Mouse (Mus musculus) c-Kit-positive CD71-positive TER-119-positive erythroid progenitor cells, embryonic 14.5 days (primary cell): Measurements from ENCODE around the gene Srpk2.
"Not testable (repeated sequence)": the region's sequence is repeated elsewhere in the genome, so short reads cannot be mapped to it uniquely, and the experiment has no call there.

ENCODE experiments used
- DNase-seq: peaks from one replicate; pipeline ENCODE4 v3.0.0-alpha.2; 2013; ENCODE audit warnings: low spot score

Srpk2 gene

GRCm38 (mm10) chr5:23561227-23561626 lies 123.2 kb downstream of the Srpk2 start:
- no peak for DNase-seq

GRCm38 (mm10) chr5:23560171-23560570 lies 124.2 kb downstream of the Srpk2 start:
- no peak for DNase-seq

GRCm38 (mm10) chr5:23556007-23556770 lies 128.2 kb downstream of the Srpk2 start:
- no peak for DNase-seq

DNA sequence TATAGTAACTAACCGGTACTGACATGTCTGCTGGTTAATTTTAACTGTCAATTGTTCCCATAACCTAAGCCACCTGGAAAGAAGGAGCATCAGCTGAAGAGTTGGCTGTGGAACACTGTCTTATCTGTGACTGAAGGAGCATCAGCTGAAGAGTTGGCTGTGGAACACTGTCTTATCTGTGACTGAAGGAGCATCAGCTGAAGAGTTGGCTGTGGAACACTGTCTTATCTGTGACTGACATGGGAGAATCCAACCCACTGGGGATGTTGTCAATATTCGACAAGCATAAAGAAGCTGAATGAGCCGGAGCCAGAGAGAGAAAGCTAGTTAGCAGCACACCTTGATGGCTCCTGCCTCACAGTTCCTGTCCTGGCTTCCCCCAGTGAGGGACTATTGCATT lies 131.1 kb downstream of the Srpk2 start:
- not testable (repeated sequence) for DNase-seq

- no peak for DNase-seq
These were observed 132.7 kb downstream of the Srpk2 start for GRCm38 (mm10) chr5:23551687-23552086.

DNA sequence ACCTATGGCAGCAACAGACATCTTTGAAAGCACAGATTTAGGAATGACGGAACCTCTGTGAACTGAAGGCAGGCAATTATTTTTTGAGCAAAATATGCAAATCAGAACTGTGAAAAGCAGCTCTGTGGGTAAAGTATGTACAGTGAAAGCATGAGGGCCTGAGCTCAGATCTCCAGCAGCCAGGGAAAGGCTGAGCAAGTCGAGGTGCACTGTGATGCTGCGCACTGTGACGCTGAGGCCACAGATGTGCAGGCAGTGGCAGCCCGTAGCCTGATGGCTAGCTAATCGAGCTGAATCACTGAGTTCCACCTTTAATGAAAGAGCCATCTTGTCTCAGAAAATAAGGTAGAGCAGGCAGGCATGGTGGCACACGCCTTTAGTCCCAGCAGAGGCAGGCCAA lies 148.7 kb downstream of the Srpk2 start:
- DNase-seq, result no peak

DNA sequence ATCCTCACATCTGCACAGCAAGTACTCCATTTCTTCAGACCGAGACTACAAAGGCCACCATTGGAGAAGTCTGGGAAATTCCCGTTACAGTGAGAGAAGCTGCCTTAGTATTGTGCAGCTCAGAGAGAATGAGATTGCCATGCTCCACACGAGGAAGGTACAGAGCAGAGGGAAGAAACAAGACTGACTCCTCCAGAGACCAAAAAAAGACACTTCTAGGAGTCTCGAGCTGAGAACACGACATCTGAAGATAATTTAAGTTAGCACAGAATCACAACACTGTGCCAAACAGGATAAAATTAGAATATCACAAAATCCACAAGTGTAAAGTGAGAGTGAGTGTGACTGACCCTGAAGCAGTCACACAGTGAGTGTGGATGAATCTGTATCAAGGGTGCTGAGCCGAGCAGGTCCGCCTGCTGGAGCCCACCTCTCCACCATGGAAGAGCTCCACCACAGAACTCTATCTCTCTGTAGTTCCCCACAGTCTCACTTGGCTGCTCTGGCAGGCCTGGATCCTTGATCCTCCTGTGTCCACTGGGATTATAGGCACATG lies 152.8 kb downstream of the Srpk2 start:
- no peak for DNase-seq

- DNase-seq, result no peak
These were observed 153.3 kb downstream of the Srpk2 start for GRCm38 (mm10) chr5:23531100-23531499.

GRCm38 (mm10) chr5:23524621-23525020 lies 159.8 kb downstream of the Srpk2 start:
- DNase-seq, result no peak

- DNase-seq, result no peak
These were observed 160.5 kb downstream of the Srpk2 start for GRCm38 (mm10) chr5:23523936-23524335.

DNA sequence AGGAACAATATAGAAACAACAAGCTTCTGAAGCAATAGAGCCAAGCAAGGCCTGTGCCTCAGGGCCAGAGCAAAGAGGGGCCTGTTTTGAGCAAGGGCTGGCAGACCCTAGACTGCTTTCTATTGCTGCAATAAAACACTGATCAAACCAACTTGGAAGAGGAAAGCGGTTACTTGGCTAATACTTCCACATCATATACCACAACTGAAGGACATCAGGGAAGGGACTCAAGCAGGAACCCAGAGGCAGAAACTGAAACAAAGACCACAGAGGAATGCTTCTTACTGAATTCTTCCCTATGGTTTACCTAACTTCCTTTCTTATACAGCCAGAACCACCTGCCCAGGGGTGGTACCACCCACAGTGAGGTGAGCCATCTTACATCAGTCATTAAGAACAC lies 162.8 kb downstream of the Srpk2 start:
- no peak for DNase-seq

- no peak for DNase-seq
These were observed 164.7 kb downstream of the Srpk2 start for GRCm38 (mm10) chr5:23519679-23520078.

GRCm38 (mm10) chr5:23518673-23519072 lies 165.7 kb downstream of the Srpk2 start:
- DNase-seq, result no peak

DNA sequence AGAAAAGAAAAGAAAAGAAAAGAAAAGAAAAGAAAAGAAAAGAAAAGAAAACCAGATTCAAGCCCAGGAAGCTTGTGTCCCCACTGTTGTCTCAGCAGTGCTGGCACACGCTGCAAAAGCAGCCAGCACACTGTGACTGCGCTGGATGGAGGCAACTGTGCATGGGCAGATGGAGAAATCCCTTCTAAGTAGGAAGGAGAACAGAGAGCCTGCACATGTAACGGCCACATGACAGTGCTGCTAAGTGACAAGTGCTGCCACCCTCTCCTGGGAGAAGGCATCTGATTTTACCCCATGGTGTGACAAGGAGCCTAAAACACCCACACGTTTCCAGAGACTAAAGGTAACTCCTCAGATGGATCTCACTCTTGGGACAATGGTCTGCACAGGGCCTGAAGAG lies 166.6 kb downstream of the Srpk2 start:
- DNase-seq, result no peak

GRCm38 (mm10) chr5:23516962-23517361 lies 167.5 kb downstream of the Srpk2 start:
- DNase-seq, result no peak

- no peak for DNase-seq
These were observed 169.4 kb downstream of the Srpk2 start for GRCm38 (mm10) chr5:23515038-23515437.

DNA sequence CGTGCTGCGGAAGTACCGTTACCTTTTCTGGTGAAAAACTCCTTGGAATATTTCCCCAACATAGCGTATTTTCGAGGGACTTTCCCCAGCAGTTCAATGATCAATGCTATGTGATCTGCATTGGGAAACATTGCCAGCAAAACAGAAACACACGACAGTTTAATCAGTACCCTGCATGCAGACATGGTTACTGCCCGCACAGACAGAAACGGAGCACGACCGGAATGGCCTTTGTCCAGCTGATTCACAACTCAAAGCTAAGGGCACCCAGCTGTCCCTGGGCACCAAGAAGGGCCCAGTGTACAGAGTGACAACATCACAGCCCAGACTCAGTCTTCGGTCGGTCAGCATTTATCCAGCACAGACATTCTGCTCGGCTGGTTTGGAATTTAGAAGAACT lies 170.9 kb downstream of the Srpk2 start:
- no peak for DNase-seq

DNA sequence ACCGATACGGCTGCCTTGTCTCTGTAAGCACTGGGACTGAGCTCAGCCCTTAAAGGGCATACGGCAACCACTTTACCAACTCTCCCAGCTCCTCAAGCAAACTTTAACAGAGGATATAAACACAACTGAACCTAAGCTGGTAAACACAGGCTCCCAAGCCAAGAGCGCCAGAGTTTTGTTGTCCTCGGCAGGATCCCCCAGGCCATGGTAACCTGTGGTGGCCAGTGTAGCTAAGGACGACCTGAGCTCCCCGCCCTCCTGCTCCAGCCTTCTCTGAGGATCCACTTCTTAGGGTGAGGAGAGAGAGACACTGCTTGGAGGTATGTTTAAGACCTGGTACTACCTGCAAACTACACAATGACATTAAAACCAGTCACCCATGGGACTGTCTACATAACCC lies 171.9 kb downstream of the Srpk2 start:
- DNase-seq, result no peak

DNA sequence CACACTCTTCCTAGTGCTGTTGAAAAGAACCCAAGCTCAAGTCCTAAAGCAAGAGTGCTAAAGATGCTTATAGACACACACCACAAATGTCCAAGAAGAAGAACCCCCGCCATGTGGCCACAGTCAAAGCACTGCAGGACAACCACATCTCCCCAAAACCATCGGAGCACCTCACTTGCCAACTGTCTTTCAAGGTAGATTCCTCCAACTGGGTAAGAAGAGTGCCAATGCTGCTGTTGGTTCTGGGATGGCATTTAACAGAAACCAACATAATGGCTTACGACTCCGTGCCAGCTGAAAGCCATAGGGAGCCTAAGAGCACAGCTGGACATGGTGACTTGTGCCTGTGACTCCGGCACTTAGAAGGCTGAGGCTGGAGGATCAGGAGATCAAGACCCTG lies 173.0 kb downstream of the Srpk2 start:
- DNase-seq, result no peak

- DNase-seq, result no peak
These were observed 175.8 kb downstream of the Srpk2 start for GRCm38 (mm10) chr5:23508630-23509029.

DNA sequence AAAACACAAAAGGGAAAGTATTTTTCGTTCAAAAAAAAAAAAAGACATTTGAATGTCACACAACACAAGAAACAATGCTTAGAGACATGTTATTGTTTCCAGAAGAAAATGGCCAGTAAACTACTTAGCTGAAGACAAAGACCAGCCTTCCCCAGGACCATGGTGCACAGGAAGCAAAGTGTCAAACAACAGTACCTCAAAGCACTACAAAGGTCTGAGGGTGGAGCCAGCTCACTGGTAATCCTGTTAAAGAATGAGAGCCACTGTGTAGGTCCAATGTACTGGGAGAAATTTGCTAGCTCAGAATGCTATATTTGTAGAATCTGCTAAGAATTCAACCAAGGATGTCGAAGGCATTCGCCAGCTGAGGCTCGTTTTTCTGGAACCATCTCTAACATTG lies 177.2 kb downstream of the Srpk2 start:
- no peak for DNase-seq

GRCm38 (mm10) chr5:23505578-23505977 lies 178.8 kb downstream of the Srpk2 start:
- no peak for DNase-seq

DNA sequence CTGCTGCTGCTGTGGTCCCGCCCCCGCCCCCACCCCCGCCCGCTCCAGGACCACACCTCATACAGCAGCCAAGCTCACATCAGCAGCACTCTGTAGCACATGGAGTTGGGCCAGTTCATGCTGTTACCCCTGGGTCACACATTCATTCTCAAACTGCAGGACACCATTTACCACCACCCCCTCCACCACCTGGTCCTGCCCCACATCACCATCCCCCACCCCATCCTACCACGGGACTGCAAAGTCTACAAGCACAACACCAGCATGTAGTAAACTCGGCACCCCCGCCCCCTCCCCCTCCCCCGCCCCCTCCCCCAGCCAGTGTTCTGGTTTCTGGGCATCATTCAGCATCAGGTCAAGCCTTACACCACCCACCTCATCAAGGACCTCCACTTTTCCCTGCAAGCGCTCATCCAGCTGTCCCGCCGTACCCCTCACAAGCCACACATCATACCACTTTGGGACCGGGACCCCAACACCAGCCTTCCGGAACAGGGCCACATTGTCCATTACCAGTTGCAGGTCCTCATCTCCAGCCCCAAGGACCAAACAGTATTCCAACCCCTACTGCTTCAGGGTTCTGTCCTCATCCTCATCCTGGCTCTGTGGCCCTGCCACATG lies 182.0 kb downstream of the Srpk2 start:
- DNase-seq, result no peak
